Mouse (Mus musculus) yolk sac, embryonic 10.5 days (tissue): Measurements from ENCODE around the gene Ift140.

Source experiments
- DNase-seq: peaks from one replicate; pipeline ENCODE4 v3.0.0-alpha.2; 2017; ENCODE audit warnings: low spot score

The Ift140 gene

DNA sequence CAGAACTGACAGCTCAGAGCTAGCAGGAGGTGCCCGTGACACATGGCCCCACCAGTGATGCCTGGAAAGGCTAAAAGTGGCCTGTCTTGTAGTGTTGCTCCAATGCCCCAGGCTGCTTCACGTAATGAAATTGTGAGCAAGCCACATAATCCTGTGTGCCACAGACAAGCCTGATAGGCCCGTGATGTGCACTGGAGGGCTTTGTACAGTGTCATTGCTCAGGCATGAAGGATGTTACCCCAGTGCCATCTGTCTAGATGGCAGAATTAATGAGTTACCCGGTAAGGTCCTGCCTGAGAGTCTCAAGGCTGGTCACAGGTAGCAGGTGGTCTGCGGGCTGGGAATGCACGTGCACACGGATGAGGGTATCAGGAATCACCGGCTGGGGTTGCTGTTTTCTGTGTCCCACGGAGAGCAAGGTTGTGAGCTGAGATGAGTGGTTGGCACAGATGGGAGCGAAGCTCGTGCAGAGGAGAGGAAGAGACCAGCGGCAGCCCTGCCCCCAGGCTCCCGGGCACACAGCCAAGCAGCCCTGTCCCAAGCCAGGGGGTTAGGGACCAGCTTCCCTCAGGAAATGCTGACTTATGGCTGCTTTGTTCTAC is 62.0 kb downstream of the Ift140 start:
- no peak for DNase-seq

DNA sequence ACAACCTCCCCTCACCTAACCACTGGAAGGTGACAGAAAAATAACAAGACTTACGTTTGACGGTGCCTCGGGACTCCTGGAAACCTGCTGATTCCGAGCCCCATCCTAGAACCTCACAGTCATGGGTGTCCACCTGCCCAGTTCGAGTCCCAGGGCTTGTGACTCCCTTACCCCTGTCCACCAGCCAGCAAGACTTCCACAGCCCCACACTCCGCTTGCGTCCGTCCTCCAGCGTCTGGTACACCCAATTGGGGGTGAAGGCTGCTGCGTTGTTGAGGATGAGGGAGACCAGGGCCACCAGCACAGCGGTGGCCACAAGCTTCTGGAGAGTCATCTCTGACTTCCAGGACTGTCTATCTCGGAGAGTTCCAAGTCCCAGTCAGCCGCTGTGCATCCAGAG is 64.3 kb downstream of the Ift140 start:
- no peak for DNase-seq

DNA sequence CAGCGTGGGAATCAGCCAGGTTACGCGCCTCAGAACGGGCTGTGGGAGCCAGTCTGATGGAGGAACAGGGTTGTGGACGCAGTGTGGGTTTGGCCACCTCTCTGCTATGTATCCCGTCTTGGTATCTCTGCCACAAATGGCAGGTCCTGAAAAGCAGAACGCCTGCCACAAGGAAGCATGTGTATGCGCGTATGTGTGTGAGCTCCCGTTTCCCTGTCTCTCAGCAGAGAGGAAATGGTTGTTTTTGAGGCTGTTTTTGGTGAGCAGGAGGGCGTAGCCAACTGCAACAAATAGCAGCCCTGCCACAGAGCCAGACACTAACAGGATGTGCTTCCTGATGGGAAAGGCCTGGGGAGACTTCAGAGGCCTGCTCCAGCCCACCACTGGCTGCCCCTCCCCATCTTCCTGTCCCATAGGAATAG is 65.1 kb downstream of the Ift140 start:
- peak; percentile 36 for DNase-seq

DNA sequence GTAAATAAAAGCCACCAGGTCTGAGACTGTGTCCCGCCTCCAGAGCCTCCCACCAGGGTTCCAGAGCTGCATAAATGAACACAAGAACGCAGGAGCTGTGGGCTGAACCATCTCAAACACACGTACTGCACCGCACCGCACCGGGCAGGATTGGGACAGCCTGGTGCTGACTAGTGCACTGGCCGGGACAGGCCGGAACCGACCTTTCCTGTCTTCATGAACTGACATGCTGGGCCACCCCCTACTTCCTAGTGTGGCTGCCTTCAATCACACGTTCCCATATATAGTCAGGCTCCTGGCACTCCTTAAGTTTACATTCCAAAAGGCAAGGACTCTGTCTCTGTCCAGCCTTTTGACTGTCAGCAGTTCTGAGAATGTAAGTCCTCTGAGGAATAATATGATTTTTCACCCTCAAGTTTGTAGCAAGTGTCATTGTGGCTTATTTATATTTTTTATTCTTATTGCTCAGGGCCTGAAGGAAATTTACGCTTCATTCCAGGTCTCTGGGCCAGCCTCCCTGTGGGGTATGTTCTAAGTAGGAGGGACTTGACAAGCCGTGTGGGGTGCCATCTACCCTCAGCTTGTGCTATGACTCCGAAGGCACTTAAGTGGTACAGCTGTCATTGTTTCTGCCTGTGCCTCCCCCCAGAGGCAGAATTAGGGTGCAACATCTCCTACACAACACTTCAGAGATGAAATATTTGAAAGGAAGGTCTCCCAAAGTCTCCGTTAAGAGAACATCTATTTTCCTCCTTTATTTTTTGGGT is 66.4 kb downstream of the Ift140 start:
- DNase-seq: peak; percentile 38

DNA sequence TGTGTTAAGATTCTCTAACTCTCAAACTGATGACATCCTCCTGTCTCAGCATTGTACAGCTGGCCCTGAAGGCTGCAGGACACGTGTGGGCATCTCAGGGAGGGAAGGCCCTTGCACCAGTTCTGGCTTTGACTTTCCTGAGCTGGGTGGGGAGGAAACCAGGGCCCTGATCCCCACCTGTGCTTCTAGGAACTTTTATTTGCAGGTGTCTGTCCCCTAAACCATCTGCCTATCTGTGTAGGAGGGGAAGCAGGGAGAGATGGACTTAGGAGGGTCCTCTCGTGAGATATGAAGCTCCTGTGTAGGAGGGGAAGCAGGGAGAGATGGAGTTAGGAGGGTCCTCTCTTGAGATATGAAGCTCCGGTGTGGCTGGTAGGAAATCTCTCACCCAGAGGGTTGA is 67.0 kb downstream of the Ift140 start:
- DNase-seq: no peak

DNA sequence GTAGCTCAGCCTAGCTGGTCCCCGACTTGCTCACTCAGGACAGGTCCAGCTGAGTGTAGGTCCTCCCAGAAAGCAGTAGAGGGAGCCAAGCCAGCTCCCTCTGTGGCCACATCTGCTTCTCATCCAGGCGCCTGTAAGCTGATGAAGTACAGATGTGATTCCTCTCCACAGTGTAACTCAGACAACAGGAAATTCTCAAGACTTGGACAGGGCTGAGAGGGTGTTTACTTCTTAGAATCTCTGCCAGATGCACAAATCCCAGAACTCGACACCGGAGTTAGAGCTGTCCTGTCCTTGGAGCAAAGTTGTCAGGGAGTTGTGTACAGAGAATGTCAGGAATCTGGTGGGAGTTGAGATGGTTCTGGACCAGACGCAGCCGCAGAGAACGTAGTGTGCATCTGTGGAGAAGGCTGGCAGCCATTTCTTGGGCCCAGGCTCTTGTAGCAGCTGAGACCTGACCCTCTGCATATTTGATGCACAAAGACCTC is 67.6 kb downstream of the Ift140 start, which contains the start of gene Tmem204:
TSS of gene Tmem204 (minus strand) at position 148 of the 488 bp plus-strand sequence.
- peak; percentile 78 for DNase-seq

DNA sequence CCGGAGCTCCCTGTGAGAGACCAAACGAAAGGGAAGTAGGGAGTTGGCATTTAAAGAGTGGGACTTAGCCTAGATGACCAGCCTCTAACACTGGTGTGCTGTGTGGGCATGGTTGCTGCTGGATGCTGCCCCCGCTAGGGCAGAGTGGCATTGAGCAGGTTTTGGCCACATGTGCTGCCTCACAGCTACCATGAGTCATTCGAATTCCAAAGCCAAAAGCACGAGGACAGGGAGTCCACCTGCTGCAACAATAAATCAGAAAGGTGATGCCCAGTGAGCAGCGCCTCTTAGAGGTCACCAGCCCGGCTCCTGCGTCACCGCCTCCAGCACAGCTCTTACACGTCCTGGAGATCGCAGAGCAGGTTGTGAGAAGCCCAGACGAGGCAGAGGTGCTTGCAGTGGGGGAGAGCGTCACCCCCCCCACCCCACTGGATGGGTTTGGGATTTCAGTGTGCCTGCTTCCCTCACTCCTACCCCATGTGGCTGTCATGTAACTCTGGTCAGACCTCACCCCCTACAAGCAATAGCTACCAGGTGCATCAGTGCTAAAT is 69.0 kb downstream of the Ift140 start:
- no peak for DNase-seq

DNA sequence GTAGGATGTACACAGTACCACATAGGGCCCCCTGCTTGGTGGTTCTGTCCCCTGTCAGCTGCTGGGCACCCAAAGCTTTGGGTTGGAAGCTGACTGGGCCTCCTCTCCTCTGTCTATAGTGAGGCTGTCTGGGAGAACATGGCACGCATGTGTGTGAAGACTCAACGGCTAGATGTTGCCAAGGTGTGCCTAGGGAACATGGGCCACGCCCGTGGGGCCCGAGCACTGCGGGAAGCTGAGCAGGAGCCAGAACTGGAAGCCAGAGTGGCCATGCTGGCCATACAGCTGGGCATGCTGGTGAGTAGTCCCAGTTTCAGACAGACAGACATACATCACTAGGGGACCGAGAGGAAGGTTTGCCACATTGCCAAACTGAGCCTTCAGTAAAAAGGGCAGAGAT is 70.8 kb downstream of the Ift140 start:
- DNase-seq: no peak

DNA sequence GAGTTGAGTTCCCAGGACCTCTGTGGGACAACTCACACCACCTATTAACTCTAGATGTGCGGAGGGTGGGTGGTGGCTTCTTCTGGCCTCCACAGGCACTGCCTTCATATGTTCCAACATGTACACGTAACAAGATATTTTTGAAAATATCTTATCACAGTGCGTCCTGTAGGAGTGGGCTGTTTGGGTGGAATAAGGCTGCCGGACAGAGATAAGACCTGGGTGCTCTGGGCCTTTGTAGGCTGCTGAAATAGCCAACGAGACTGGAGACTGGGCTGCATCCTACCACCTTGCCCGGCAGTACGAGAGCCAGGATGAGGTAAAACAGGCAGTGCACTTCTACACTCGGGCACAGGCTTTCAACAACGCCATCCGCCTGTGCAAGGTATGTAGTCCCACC is 73.3 kb downstream of the Ift140 start:
- DNase-seq: no peak

DNA sequence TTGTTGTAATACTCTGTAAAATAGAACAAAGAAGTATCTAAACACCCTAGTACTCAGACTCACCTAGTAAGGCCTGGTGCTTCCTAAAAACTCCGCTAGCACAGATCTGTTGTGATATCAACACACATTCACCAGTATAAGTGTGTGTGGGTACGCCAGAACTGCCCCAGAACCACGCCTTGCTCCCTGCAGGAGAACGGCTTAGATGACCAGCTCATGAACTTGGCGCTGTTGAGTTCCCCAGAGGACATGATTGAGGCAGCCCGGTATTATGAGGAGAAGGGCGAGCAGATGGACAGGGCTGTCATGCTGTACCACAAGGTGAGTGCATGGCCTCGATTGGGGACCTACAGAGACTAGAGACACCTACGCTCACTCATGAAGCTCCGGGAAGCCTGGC is 74.6 kb downstream of the Ift140 start:
- no peak for DNase-seq

DNA sequence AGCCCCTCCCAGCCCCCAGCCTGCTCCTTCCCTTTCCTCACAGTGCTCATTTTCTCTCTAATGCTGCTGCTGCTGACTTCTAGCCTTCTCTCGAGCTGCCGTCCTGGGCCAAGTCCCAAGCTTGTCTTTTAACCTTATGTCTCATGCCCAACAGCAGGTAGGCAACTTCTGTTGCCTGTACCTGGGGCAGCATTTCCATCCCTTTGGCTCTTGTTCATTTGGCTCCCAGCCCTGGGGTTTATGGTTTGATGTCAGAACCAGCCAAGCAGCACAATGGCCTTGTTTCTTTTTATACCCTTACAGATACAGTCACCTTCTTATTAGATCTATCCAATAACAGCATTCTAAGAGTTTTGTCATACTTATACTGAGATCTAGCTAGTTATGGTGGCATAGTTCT is 80.3 kb downstream of the Ift140 start:
- no peak for DNase-seq

DNA sequence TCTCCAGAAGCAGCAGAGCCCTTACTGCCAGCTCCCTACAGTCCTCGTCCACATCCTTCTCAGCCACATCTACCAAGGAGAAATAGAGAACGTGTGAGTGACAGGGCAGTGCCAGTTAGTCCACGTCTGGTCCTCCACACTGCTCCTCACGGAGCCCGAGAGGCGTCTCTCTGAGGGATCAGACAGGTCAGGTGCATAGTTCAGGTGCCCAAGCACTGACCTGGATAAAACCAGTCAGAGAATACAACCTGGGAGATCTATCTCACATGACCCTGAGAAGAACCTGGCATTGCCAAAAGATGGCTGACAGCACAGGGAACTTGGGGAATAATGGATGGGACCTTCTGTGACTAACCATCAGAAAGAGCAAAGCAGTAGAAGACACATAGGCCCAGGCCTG is 84.2 kb downstream of the Ift140 start:
- no peak for DNase-seq

DNA sequence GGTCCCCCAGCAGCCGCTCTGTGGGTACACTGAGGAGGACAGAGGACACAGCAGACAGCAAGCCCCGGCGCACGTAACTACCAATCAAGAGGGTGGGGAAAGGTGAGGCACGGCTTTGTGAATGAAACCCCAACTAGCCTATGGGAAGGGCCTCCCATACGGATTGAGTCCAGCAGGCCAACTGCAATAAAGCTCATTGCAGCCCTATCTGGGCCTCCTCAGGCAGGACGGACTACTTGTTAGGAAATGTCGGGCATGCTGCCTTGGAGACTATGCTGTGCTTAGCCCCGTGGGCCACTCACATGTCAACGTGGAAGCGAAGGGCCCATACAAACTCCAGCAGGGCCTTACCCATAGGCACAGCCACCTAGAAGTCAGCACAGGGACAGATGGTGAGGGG is 85.5 kb downstream of the Ift140 start:
- no peak for DNase-seq

DNA sequence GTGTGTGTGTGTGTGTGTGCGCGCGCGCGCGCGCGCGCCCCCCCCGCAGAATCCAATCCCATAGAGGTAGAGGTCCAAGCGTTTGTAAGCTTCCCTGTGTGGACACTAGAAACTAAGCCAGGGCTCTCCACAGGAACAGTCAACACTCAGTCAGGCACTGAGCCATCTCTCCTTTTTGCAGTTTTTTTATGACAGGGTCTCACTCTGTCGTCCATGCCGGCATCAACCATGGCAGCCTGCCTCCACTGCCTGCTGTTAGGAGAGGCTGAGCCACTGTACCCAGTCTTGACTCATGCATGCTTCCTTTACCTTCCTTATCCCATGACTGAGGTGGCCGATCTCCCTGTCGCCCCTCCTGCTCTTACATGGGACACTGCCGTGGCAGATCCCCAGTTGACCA is 91.9 kb downstream of the Ift140 start:
- no peak for DNase-seq

DNA sequence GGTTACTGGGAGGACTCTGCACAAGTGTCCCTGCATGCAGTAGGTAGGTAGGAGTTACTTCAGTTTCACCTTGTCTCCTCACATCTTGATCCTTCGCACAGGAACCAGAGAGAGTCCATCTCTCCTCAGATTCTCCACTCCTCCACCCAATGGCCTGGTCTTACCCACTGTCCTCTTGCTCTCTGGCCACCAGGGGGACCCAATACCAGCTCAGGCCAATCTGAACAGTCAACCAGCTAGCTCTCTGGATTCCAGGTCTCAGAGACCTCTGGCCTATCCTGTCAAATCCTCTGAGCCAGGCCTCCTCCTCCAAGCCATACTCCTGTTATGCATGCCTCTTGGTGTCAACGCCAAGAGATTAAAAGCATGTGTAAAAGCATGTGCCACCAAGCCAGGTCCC is 93.7 kb downstream of the Ift140 start:
- peak; percentile 20 for DNase-seq

DNA sequence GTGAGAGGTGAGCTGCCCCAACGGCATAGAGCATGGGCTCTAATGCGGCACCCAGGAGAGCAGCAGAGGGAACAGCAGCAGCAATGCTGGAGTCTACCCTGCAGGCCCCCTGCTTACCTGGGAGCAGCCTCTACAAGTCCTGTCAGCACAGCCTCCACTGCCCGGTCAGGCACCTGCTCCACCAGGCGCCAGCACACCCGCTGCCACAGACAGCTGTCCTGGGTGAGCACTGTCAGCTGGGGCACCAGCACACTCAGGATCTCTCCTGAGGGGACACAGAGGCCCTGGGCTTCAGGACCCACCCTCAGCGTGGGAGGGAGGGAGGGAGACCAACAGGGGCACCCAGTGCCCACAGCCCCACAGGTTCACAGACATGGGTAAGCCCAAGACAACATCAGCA is 94.7 kb downstream of the Ift140 start:
- no peak for DNase-seq

DNA sequence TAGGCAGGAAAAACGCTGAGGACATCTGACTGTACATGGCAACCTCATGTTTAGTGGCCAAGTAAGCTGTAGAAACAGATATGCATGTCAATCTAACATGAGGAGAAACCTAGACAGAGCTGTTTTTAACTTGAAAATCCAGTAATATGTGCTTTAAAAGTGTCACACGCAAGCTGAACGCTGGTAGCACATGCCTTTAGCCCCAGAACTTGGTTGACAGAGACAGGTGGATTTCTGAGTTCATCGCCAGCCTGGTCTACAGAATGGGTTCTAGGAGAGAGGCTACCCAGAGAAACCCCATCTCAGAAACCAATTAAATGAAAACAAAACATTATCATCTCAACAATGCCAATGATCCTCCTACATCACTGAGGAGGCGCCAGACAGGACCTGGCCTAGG is 95.3 kb downstream of the Ift140 start:
- no peak for DNase-seq

DNA sequence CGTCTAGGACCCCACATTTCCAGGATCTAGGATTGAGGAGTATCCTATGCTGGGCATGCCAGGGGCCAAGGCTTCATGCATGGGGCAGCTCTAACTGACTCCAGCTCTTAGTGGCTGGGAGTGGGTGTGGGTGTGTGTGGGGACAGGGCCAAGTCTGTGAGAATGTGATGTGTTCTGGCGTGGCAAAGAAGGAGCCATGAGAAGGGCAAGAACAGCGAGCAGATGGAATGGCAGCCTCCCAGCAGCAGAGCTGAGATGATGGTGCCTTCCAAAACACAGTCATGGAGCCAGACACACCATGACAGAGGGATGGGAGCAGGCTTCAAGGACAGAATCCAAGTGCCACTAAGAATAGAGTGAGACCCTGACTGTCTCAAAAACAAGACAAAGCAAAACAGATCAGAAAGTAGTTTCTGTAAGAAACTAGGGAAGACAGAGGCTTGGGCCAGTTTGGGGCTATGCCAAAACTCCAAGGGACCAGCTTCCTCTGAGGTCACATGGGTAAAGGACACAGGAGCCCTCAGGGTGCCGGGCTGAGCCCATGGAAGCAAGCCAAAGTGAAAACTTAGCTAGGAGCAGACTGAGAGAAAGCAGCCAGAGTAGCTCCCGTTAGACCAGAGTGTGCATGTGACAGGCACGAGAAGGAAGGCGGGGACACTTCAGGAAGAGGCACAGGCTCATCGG is 96.0 kb downstream of the Ift140 start:
- no peak for DNase-seq

DNA sequence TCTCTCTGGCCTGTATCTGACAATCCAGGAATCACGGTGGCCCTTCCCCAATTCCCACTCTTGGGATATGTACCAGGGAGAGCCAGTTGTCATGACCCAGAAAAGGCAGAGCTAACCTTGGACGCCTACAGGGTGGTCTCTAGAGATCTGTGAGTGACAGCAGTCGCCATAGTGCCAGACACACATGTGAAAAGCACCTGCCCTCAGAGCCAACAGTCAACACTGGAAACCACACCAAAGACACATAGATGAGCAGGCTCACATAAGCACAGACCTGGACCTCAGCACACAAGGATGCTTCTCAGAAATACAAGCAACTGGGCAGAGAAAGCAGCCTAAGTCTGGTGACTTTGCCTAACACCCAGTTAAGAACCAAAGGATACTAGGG is 96.5 kb downstream of the Ift140 start:
- DNase-seq: no peak

DNA sequence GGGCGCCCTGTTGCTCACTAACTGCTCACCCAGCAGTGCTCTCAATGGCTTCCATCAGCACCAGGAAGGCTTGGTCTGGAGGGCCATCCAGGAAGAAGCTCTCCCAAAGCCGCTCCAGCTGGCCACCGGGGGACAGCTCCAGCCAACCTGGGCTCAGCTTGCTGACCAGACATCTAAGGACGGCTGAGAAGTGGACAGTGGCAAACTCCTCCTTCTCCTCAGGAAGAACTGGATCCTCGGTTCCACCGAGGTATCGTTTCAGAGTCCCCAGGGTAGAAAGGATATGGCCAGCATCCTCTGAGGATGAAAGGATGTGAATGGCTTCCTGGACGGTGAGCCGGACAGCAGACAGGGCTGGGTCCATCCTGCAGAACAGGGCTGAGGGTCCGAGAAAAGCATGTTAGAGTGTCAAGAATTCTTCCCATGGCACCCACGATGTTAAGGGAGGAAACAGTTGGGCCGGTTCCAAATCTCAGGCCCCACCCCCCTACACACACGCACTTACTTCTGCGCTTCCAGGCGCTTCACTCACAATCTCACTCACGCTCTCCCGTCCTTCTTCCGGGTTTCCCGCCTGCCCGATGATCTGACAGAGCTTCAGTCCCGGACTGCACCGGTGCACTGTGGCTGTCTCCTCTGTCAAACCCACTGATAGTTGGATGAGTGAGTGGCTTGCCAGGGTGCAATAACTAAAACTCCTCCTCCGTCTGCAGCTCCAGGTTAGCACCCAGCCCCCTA is 99.2 kb downstream of the Ift140 start:
- no peak for DNase-seq

DNA sequence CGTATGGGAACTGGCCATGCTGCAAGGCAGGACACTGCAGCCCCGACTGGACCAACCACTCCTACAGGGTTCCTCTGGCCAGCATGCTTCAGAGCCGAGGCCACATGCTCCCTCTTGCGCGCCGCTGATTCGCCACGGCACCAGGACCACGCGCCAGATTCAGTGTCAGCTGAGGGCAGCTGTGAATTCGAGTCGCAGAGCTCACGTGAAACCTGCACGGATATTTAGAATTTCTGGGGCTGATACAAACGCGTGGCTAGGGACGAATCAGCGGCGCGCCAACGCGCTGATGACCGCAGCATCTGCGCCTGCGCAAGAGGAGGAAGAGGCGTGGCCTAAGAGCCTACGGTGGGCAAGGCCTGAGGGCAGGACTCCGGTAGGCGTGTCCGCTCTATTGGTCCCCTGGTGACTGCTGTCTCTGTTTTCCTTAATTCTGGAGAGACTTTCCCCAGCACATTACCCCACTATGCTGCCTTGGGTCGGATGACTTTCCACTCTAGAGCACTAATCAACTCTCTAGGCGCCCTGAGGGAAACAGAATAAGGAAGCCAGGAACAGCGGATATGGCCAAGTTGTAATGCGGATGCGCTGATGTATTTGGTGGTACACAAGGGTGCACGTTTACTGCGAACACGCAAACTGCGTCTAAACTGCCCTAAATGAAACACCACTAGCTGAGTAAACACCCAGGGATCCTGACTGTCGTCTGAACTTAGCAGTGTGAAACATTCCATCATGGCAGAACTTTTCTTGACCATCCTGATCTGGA is 100.0 kb downstream of the Ift140 start, which contains the start of gene Telo2:
TSS of gene Telo2 (minus strand) at position 304 of the 769 bp plus-strand sequence.
- DNase-seq: peak; percentile 89
